Mouse (Mus musculus): ENCODE results near the gene Pidd1. TPM values are rescaled to one million over a fixed set of nuclear protein-coding genes. Genes with fewer than 3 reads are reported as not detected.

Pidd1 gene
- polyA plus RNA-seq (2015; fragmentation: Nextera tagmentation; extraction: Ambion mirVana): 9.0 and 9.7 TPM in 2 replicates

GRCm38 (mm10) chr7:141443828-141444237 lies at the start of gene Pidd1:
Gene Pidd1 (minus strand): TSS chr7:141444025.
- ATAC-seq (replicated peaks; ENCODE audit: extremely low read depth, insufficient read depth, low FRiP score): peak; percentile 52
- peaks cover 10% of the 10 kb centered on the region for H3K36me3 ChIP-seq (ENCODE audit: control insufficient read depth, insufficient read depth)
- H3K27ac ChIP-seq (ENCODE audit: low read length): peak within 1 kb of the TSS; percentile 76
- peak within 1 kb of the TSS; percentile 76 for H3K9ac ChIP-seq (ENCODE audit: low read length)
- under 1% methylated on average over 25 of the region's 25 CpGs for WGBS
- peaks cover 31% of the 10 kb centered on the region for H3K4me1 ChIP-seq (ENCODE audit: control insufficient read depth, insufficient read depth, low read length)
- no peaks in the 10 kb centered on the region for H3K27me3 ChIP-seq (ENCODE audit: control insufficient read depth, insufficient read depth, low read length)
- peak within 1 kb of the TSS; percentile 96 for H3K4me2 ChIP-seq (ENCODE audit: low read depth, low read length)
- no peaks in the 10 kb centered on the region for H3K9me3 ChIP-seq (replicated peaks; ENCODE audit: control insufficient read depth, low read length)
- peak within 1 kb of the TSS; percentile 66 for H3K4me3 ChIP-seq (ENCODE audit: low read length)

GRCm38 (mm10) chr7:141492738-141493137 lies 48.9 kb upstream of the Pidd1 start:
- H3K9me3 ChIP-seq (replicated peaks; ENCODE audit: control insufficient read depth, low read length): no peaks in the 10 kb centered on the region
- WGBS: 90% methylated on average over 5 of the region's 5 CpGs
- ATAC-seq (replicated peaks; ENCODE audit: extremely low read depth, insufficient read depth, low FRiP score): no peak
- no peak overlapping the region for H3K4me3 ChIP-seq (ENCODE audit: low read length)
- no peak overlapping the region for H3K9ac ChIP-seq (ENCODE audit: low read length)
- no peak overlapping the region for H3K4me2 ChIP-seq (ENCODE audit: low read depth, low read length)
- H3K4me1 ChIP-seq (ENCODE audit: control insufficient read depth, insufficient read depth, low read length): peaks cover 8% of the 10 kb centered on the region
- peaks cover 6% of the 10 kb centered on the region; the same call in 1 of the 2 replicates for H3K36me3 ChIP-seq (ENCODE audit: control insufficient read depth, insufficient read depth)
- H3K27ac ChIP-seq (ENCODE audit: low read length): no peak overlapping the region
- H3K27me3 ChIP-seq (ENCODE audit: control insufficient read depth, insufficient read depth, low read length): no peaks in the 10 kb centered on the region

DNA sequence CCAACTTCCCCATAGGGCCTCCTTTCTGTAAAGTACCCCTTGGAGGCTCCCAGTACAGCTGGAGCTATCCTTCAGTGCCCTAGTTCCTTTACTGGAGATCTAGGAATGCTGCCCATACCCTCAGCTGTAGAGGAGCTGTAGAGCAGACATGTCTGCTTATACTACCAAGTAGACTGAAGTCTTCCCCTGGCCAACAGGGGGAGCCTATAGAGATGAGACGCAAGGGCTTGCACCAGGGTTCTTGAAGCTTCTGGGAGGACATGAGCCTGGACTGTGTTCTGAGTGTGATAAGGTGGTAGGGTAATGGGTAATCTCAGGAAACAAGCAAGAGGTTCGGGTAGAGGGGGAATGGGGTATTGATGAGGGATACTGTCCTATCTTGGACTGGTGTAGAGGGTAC lies 47.3 kb upstream of the Pidd1 start:
- Histone ChIP-seq H3K36me3 (ENCODE audit: control insufficient read depth, insufficient read depth) (peaks cover 6% of the 10 kb centered on the region; the same call in 1 of the 2 replicates), H3K9ac (ENCODE audit: low read length) (no peak overlapping the region), H3K9me3 (replicated peaks; ENCODE audit: control insufficient read depth, low read length) (no peaks in the 10 kb centered on the region), H3K27ac (ENCODE audit: low read length) (no peak overlapping the region), H3K4me1 (ENCODE audit: control insufficient read depth, insufficient read depth, low read length) (no peaks in the 10 kb centered on the region), H3K4me2 (ENCODE audit: low read depth, low read length) (no peak overlapping the region), H3K4me3 (ENCODE audit: low read length) (no peak overlapping the region), H3K27me3 (ENCODE audit: control insufficient read depth, insufficient read depth, low read length) (no peaks in the 10 kb centered on the region)
- ATAC-seq (replicated peaks; ENCODE audit: extremely low read depth, insufficient read depth, low FRiP score): no peak
- 73% methylated on average over 2 of the region's 2 CpGs for WGBS

DNA sequence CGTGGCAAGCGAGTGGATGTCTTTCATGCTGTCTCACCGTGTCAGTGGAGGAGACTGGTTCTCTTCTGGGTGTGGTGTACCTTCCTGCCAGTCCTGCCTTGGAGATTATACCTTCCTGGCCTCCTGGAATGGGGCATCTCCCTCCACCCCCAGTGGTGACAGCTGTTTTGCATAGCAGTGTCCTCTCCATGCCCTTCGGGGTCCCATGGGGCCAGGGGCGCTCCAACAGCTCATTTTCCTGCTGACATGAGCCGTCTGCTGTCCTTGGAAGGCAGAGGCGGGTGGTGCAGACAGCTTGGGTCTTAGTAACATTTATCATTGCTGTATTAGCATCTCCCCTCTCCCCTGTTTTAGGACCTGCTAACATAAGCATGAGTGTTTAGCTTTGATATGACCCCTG lies 43.3 kb upstream of the Pidd1 start:
- H3K9ac ChIP-seq (ENCODE audit: low read length): no peak overlapping the region
- ATAC-seq (replicated peaks; ENCODE audit: extremely low read depth, insufficient read depth, low FRiP score): no peak
- no peak overlapping the region for H3K4me3 ChIP-seq (ENCODE audit: low read length)
- H3K4me2 ChIP-seq (ENCODE audit: low read depth, low read length): no peak overlapping the region
- H3K4me1 ChIP-seq (ENCODE audit: control insufficient read depth, insufficient read depth, low read length): peaks cover 7% of the 10 kb centered on the region
- no peak overlapping the region for H3K27ac ChIP-seq (ENCODE audit: low read length)
- peaks cover 2% of the 10 kb centered on the region; the same call in 1 of the 2 replicates for H3K36me3 ChIP-seq (ENCODE audit: control insufficient read depth, insufficient read depth)
- 66% methylated on average over 7 of the region's 7 CpGs for WGBS
- no peaks in the 10 kb centered on the region for H3K27me3 ChIP-seq (ENCODE audit: control insufficient read depth, insufficient read depth, low read length)
- H3K9me3 ChIP-seq (replicated peaks; ENCODE audit: control insufficient read depth, low read length): no peaks in the 10 kb centered on the region

GRCm38 (mm10) chr7:141486239-141486638 lies 42.4 kb upstream of the Pidd1 start:
- no peak for ATAC-seq (replicated peaks; ENCODE audit: extremely low read depth, insufficient read depth, low FRiP score)
- peaks cover 12% of the 10 kb centered on the region for H3K4me1 ChIP-seq (ENCODE audit: control insufficient read depth, insufficient read depth, low read length)
- WGBS: 88% methylated on average over 1 of the region's 1 CpGs

DNA sequence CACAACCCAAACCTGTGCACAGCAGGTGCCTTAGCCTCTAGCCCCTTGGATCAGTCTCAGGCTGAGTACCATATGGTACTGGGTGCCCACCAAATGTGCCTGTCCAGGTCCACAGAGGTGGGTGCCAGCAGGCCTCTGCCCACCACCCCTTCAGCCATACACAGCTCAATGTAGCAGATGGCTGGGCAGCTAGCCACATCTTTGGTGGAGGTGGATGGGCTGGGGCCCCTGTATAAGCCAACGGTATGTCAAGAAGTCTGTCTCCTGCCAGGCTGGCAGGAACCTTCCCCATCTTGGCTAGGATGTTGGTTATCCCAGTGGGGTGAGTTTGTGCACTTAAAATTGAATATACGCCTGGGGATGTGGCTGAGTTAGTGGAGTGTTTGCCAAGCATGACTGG lies 41.8 kb upstream of the Pidd1 start:
- H3K4me3 ChIP-seq (ENCODE audit: low read length): no peak overlapping the region
- ATAC-seq (replicated peaks; ENCODE audit: extremely low read depth, insufficient read depth, low FRiP score): no peak
- WGBS: 90% methylated on average over 2 of the region's 2 CpGs

More at GRCm38 (mm10) chr7:141486239-141486638, 42.4 kb upstream of the Pidd1 start:
- no peak overlapping the region for H3K4me2 ChIP-seq (ENCODE audit: low read depth, low read length)
- no peak overlapping the region for H3K9ac ChIP-seq (ENCODE audit: low read length)
- H3K27ac ChIP-seq (ENCODE audit: low read length): no peak overlapping the region
- H3K27me3 ChIP-seq (ENCODE audit: control insufficient read depth, insufficient read depth, low read length): no peaks in the 10 kb centered on the region
- no peak overlapping the region for H3K4me3 ChIP-seq (ENCODE audit: low read length)
- H3K36me3 ChIP-seq (ENCODE audit: control insufficient read depth, insufficient read depth): no peaks in the 10 kb centered on the region; the same call in 1 of the 2 replicates
- H3K9me3 ChIP-seq (replicated peaks; ENCODE audit: control insufficient read depth, low read length): no peaks in the 10 kb centered on the region

DNA sequence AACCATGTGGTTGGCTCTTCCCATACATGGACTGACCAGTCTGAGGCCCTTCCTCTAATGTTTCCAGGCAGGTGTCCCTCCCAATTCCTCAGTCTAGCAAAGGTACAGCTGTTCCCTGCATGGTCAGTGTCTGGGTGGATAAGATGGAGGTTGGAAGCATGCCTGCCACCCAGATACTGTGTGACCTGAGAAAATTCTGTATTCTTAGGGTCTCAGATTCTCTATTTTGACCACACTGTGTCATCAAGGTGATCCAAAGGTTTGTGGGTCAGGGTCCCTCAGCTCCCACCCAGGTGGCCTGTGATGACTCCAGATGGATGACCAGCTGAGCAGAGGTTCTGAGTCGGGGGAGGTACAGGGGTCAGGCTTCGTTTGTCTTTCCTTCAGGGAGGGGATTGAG lies 41.4 kb upstream of the Pidd1 start:
- WGBS: 75% methylated on average over 2 of the region's 2 CpGs
- H3K27ac ChIP-seq (ENCODE audit: low read length): no peak overlapping the region
- H3K4me2 ChIP-seq (ENCODE audit: low read depth, low read length): no peak overlapping the region
- H3K9ac ChIP-seq (ENCODE audit: low read length): no peak overlapping the region
- no peaks in the 10 kb centered on the region for H3K9me3 ChIP-seq (replicated peaks; ENCODE audit: control insufficient read depth, low read length)
- H3K4me3 ChIP-seq (ENCODE audit: low read length): no peak overlapping the region
- no peaks in the 10 kb centered on the region; the same call in 1 of the 2 replicates for H3K36me3 ChIP-seq (ENCODE audit: control insufficient read depth, insufficient read depth)
- no peak for ATAC-seq (replicated peaks; ENCODE audit: extremely low read depth, insufficient read depth, low FRiP score)
- peaks cover 21% of the 10 kb centered on the region for H3K4me1 ChIP-seq (ENCODE audit: control insufficient read depth, insufficient read depth, low read length)
- no peaks in the 10 kb centered on the region for H3K27me3 ChIP-seq (ENCODE audit: control insufficient read depth, insufficient read depth, low read length)

More for the DNA sequence above, 41.8 kb upstream of the Pidd1 start:
- Histone ChIP-seq H3K27me3 (ENCODE audit: control insufficient read depth, insufficient read depth, low read length) (no peaks in the 10 kb centered on the region), H3K9ac (ENCODE audit: low read length) (no peak overlapping the region), H3K36me3 (ENCODE audit: control insufficient read depth, insufficient read depth) (no peaks in the 10 kb centered on the region; the same call in 1 of the 2 replicates), H3K4me2 (ENCODE audit: low read depth, low read length) (no peak overlapping the region), H3K27ac (ENCODE audit: low read length) (no peak overlapping the region), H3K9me3 (replicated peaks; ENCODE audit: control insufficient read depth, low read length) (no peaks in the 10 kb centered on the region), H3K4me1 (ENCODE audit: control insufficient read depth, insufficient read depth, low read length) (peaks cover 18% of the 10 kb centered on the region)

- Histone ChIP-seq H3K4me1 (ENCODE audit: control insufficient read depth, insufficient read depth, low read length) (peaks cover 21% of the 10 kb centered on the region), H3K4me3 (ENCODE audit: low read length) (no peak overlapping the region), H3K27ac (ENCODE audit: low read length) (no peak overlapping the region), H3K9ac (ENCODE audit: low read length) (no peak overlapping the region), H3K9me3 (replicated peaks; ENCODE audit: control insufficient read depth, low read length) (no peaks in the 10 kb centered on the region), H3K27me3 (ENCODE audit: control insufficient read depth, insufficient read depth, low read length) (no peaks in the 10 kb centered on the region), H3K4me2 (ENCODE audit: low read depth, low read length) (no peak overlapping the region), H3K36me3 (ENCODE audit: control insufficient read depth, insufficient read depth) (no peaks in the 10 kb centered on the region; the same call in 1 of the 2 replicates)
- ATAC-seq (replicated peaks; ENCODE audit: extremely low read depth, insufficient read depth, low FRiP score): no peak
- 70% methylated on average over 5 of the region's 5 CpGs for WGBS
These were observed 40.6 kb upstream of the Pidd1 start for GRCm38 (mm10) chr7:141484186-141485120.

- Histone ChIP-seq H3K36me3 (ENCODE audit: control insufficient read depth, insufficient read depth) (no peaks in the 10 kb centered on the region; the same call in 1 of the 2 replicates), H3K9me3 (replicated peaks; ENCODE audit: control insufficient read depth, low read length) (no peaks in the 10 kb centered on the region), H3K4me2 (ENCODE audit: low read depth, low read length) (no peak overlapping the region), H3K27me3 (ENCODE audit: control insufficient read depth, insufficient read depth, low read length) (no peaks in the 10 kb centered on the region), H3K4me1 (ENCODE audit: control insufficient read depth, insufficient read depth, low read length) (peaks cover 26% of the 10 kb centered on the region), H3K4me3 (ENCODE audit: low read length) (no peak overlapping the region), H3K27ac (ENCODE audit: low read length) (no peak overlapping the region), H3K9ac (ENCODE audit: low read length) (no peak overlapping the region)
- 76% methylated on average over 6 of the region's 6 CpGs for WGBS
- no peak for ATAC-seq (replicated peaks; ENCODE audit: extremely low read depth, insufficient read depth, low FRiP score)
These were observed 39.4 kb upstream of the Pidd1 start for GRCm38 (mm10) chr7:141483114-141483653.

Measured in heart, embryonic 16.5 days (tissue).